Mouse (Mus musculus): ENCODE data around the gene Serpine2. TPM values are rescaled to one million over a fixed set of nuclear protein-coding genes. Genes with fewer than 3 reads are reported as not detected.

Gene Serpine2
- polyA plus RNA-seq (2014; fragmentation: Nextera tagmentation; extraction: Ambion mirVana), result 287 and 300 TPM in 2 replicates

DNA sequence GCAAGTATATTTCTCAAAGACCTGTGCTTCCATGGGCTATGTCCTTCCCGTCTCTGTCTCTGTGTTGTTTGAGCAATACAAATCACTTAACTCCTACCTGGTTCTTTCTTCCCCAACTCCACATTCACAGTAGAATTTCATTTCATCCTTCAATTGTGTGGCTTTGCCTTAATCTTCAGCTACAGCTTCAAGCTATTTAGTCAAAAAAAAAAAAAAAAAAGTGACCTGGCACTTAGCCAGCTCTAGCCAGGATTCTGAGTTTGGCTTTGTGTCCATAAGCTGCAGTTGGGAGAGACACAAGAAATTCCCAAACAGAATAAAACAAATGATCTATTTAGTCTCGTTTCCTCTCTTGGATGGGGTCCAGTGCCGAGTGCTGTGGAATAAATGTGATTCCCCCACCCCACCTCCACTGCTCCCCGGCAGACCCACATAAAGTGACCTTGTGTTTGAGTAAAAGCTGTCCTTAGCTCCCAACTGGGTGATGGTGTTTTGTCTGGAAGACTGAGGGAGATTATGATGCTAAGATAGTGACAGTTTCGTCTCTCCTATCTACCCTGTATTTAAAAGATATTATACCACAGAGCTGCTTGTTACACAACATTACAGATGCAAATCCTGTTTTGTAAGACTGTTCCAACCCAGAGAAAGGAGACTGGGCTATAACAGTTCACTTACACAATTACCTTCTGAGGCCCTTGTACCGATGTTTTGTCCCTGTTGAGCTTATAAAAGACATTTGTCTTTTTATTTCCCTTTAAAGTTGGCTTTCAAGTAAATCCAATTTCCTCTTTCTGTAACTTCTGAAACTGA lies at the start of gene Serpine2:
Gene Serpine2 (minus strand): TSS at position 51 of the 813 bp plus-strand sequence.
- peak; percentile 79 for DNase-seq (ENCODE audit: low spot score)
- no peak for ATAC-seq (ENCODE audit: low read depth)

GRCm38 (mm10) chr1:79907811-79908210 lies 46.8 kb upstream of the Serpine2 start:
- H3K27ac ChIP-seq (replicated peaks; ENCODE audit: low read depth, low read length), result no peak overlapping the region
- DNase-seq (ENCODE audit: low spot score), result peak; percentile 61
- peaks cover 7% of the 10 kb centered on the region; the same call in 1 of the 2 replicates for H3K9me3 ChIP-seq (ENCODE audit: control insufficient read depth, low read length)
- H3K4me1 ChIP-seq (ENCODE audit: control insufficient read depth, insufficient read depth, low read length), result no peaks in the 10 kb centered on the region
- 75% methylated on average over 4 of the region's 4 CpGs for WGBS
- no peak overlapping the region for H3K4me3 ChIP-seq (ENCODE audit: low read depth, low read length)
- no peaks in the 10 kb centered on the region for H3K27me3 ChIP-seq (replicated peaks; ENCODE audit: control insufficient read depth, insufficient read depth, low read length)
- H3K4me2 ChIP-seq (ENCODE audit: low read depth, low read length), result no peak overlapping the region
- H3K9ac ChIP-seq (ENCODE audit: low read depth, low read length), result no peak overlapping the region
- H3K36me3 ChIP-seq (ENCODE audit: control insufficient read depth, insufficient read depth, low read length), result no peaks in the 10 kb centered on the region
- no peak for ATAC-seq (ENCODE audit: low read depth)

More for the DNA sequence above, at the start of gene Serpine2:
- Histone ChIP-seq H3K4me2 (ENCODE audit: low read depth, low read length) (peak within 1 kb of the TSS; percentile 29; the same call in 1 of the 2 replicates), H3K4me3 (ENCODE audit: low read depth, low read length) (no peak within 1 kb of the TSS), H3K36me3 (ENCODE audit: control insufficient read depth, insufficient read depth, low read length) (no peaks in the 10 kb centered on the region), H3K27ac (replicated peaks; ENCODE audit: low read depth, low read length) (peak within 1 kb of the TSS; percentile 70), H3K4me1 (ENCODE audit: control insufficient read depth, insufficient read depth, low read length) (peaks cover 32% of the 10 kb centered on the region), H3K27me3 (replicated peaks; ENCODE audit: control insufficient read depth, insufficient read depth, low read length) (no peaks in the 10 kb centered on the region), H3K9me3 (ENCODE audit: control insufficient read depth, low read length) (no peaks in the 10 kb centered on the region), H3K9ac (ENCODE audit: low read depth, low read length) (0 out of 2 replicates have a peak within 1 kb of the TSS, but pooled peaks have one; percentile 14)
- 15% methylated on average over 6 of the region's 6 CpGs for WGBS

- DNase-seq (ENCODE audit: low spot score) (no peak), ATAC-seq (ENCODE audit: low read depth) (no peak)
- no peak overlapping the region for H3K4me2 ChIP-seq (ENCODE audit: low read depth, low read length)
- H3K27me3 ChIP-seq (replicated peaks; ENCODE audit: control insufficient read depth, insufficient read depth, low read length), result no peaks in the 10 kb centered on the region
- no peak overlapping the region for H3K4me3 ChIP-seq (ENCODE audit: low read depth, low read length)
- no peaks in the 10 kb centered on the region for H3K36me3 ChIP-seq (ENCODE audit: control insufficient read depth, insufficient read depth, low read length)
- H3K4me1 ChIP-seq (ENCODE audit: control insufficient read depth, insufficient read depth, low read length), result no peaks in the 10 kb centered on the region
- 46% methylated on average over 3 of the region's 3 CpGs for WGBS
- H3K9me3 ChIP-seq (ENCODE audit: control insufficient read depth, low read length), result no peaks in the 10 kb centered on the region
- no peak overlapping the region for H3K27ac ChIP-seq (replicated peaks; ENCODE audit: low read depth, low read length)
- no peak overlapping the region for H3K9ac ChIP-seq (ENCODE audit: low read depth, low read length)
Measured at GRCm38 (mm10) chr1:79905241-79905640, 44.3 kb upstream of the Serpine2 start.

- no peak overlapping the region for H3K4me2 ChIP-seq (ENCODE audit: low read depth, low read length)
- H3K27ac ChIP-seq (replicated peaks; ENCODE audit: low read depth, low read length), result no peak overlapping the region
- no peak overlapping the region for H3K4me3 ChIP-seq (ENCODE audit: low read depth, low read length)
- no peak for ATAC-seq (ENCODE audit: low read depth)
- H3K9me3 ChIP-seq (ENCODE audit: control insufficient read depth, low read length), result no peaks in the 10 kb centered on the region
- DNase-seq (ENCODE audit: low spot score), result no peak
- H3K36me3 ChIP-seq (ENCODE audit: control insufficient read depth, insufficient read depth, low read length), result no peaks in the 10 kb centered on the region
- 77% methylated on average over 2 of the region's 2 CpGs for WGBS
- no peaks in the 10 kb centered on the region for H3K27me3 ChIP-seq (replicated peaks; ENCODE audit: control insufficient read depth, insufficient read depth, low read length)
- no peak overlapping the region for H3K9ac ChIP-seq (ENCODE audit: low read depth, low read length)
- H3K4me1 ChIP-seq (ENCODE audit: control insufficient read depth, insufficient read depth, low read length), result no peaks in the 10 kb centered on the region
Measured at GRCm38 (mm10) chr1:79902901-79903300, 41.9 kb upstream of the Serpine2 start.

DNA sequence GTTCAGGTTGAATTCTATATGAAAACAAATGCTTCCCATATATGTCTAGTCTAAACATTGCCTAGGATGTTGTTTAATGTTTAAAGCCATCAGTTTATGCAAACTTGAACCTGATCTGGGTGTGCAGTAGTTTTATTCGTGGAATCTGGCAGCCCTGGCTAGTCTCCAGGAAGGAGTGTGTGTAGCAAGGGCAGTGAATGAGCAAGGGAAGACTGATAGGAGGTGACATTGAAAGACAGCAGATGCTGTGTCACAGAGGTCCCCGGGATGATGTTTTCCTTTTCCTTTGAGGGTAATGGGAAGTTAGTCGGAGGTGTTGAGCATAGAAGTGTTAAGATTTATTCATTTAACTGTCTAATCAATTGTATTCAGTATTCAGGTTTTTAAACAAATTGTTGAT lies 21.7 kb upstream of the Serpine2 start:
- WGBS, result 62% methylated on average over 3 of the region's 3 CpGs
- Histone ChIP-seq H3K4me3 (ENCODE audit: low read depth, low read length) (no peak overlapping the region), H3K27me3 (replicated peaks; ENCODE audit: control insufficient read depth, insufficient read depth, low read length) (no peaks in the 10 kb centered on the region), H3K4me1 (ENCODE audit: control insufficient read depth, insufficient read depth, low read length) (no peaks in the 10 kb centered on the region), H3K27ac (replicated peaks; ENCODE audit: low read depth, low read length) (no peak overlapping the region), H3K36me3 (ENCODE audit: control insufficient read depth, insufficient read depth, low read length) (no peaks in the 10 kb centered on the region), H3K9me3 (ENCODE audit: control insufficient read depth, low read length) (no peaks in the 10 kb centered on the region), H3K9ac (ENCODE audit: low read depth, low read length) (no peak overlapping the region), H3K4me2 (ENCODE audit: low read depth, low read length) (no peak overlapping the region)
- DNase-seq (ENCODE audit: low spot score) (no peak), ATAC-seq (ENCODE audit: low read depth) (no peak)

DNA sequence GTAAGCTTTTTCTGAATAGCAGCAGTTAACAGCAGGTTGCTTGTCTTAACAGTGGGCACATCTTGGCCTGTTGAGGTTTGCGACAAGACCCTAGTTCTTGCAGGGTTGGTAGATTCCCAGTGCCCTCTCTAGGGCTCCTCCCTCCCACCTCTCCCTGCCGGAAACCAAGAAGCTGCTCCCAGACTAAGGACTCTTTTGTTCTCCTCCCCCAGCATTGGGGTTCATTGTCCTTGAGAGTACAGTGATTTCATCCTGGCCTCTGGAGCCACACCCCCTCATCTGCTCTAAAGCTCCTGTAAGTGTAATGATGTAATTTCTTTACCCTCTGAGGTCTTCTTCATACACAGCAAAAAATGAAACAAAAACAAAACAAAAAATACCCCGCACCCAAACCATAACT lies 13.8 kb upstream of the Serpine2 start:
- Histone ChIP-seq H3K9me3 (ENCODE audit: control insufficient read depth, low read length) (no peaks in the 10 kb centered on the region), H3K4me1 (ENCODE audit: control insufficient read depth, insufficient read depth, low read length) (no peaks in the 10 kb centered on the region), H3K4me2 (ENCODE audit: low read depth, low read length) (no peak overlapping the region), H3K27ac (replicated peaks; ENCODE audit: low read depth, low read length) (no peak overlapping the region), H3K9ac (ENCODE audit: low read depth, low read length) (no peak overlapping the region), H3K36me3 (ENCODE audit: control insufficient read depth, insufficient read depth, low read length) (no peaks in the 10 kb centered on the region), H3K27me3 (replicated peaks; ENCODE audit: control insufficient read depth, insufficient read depth, low read length) (no peaks in the 10 kb centered on the region), H3K4me3 (ENCODE audit: low read depth, low read length) (no peak overlapping the region)
- no peak for DNase-seq (ENCODE audit: low spot score)
- ATAC-seq (ENCODE audit: low read depth), result no peak; the same call in 1 of the 2 replicates
- WGBS, result 64% methylated on average over 3 of the region's 3 CpGs

DNA sequence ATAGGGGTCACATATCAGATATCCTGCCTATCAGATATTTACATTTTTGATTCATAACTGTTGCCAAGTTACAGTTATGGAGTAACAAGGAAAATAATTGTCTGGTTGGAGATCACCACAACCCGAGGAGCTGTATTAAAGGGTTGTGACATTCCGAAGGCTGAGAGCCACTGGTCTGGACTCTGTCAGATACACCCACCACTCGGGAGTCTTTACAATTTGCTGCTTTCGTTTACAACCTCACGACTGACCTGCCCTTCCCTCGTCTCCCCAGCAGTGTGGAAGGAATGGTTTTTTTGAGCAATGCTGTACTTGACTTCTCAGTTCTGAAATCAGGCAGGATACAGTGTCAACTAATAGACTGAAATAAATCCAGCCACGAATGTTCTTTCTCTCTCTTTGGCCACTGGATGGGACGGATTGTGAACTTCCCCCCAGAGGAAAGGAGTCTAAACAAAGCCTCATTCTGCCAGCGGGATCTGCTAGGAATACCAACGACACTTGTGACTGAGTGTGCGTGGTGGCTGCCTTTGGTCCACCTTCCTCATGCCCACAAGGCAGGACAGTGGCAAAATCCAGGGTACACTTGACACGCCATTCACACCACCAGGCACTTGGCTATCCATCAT lies 455 bp downstream of the Serpine2 start:
- DNase-seq (ENCODE audit: low spot score), result peak; percentile 24
- no peaks in the 10 kb centered on the region for H3K27me3 ChIP-seq (replicated peaks; ENCODE audit: control insufficient read depth, insufficient read depth, low read length)
- ATAC-seq (ENCODE audit: low read depth), result no peak
- peak overlapping the region; percentile 16; the same call in 1 of the 2 replicates for H3K27ac ChIP-seq (replicated peaks; ENCODE audit: low read depth, low read length)
- 0 out of 2 replicates have a peak overlapping the region, but pooled peaks have one; percentile 29 for H3K4me2 ChIP-seq (ENCODE audit: low read depth, low read length)
- H3K36me3 ChIP-seq (ENCODE audit: control insufficient read depth, insufficient read depth, low read length), result no peaks in the 10 kb centered on the region
- 0 out of 2 replicates have a peak overlapping the region, but pooled peaks have one; percentile 14 for H3K9ac ChIP-seq (ENCODE audit: low read depth, low read length)
- WGBS, result 36% methylated on average over 12 of the region's 12 CpGs
- H3K9me3 ChIP-seq (ENCODE audit: control insufficient read depth, low read length), result no peaks in the 10 kb centered on the region
- no peak overlapping the region for H3K4me3 ChIP-seq (ENCODE audit: low read depth, low read length)
- peaks cover 32% of the 10 kb centered on the region for H3K4me1 ChIP-seq (ENCODE audit: control insufficient read depth, insufficient read depth, low read length)

GRCm38 (mm10) chr1:79859975-79860374 lies 1.0 kb downstream of the Serpine2 start:
- WGBS, result 73% methylated on average over 5 of the region's 5 CpGs
- Histone ChIP-seq H3K27me3 (replicated peaks; ENCODE audit: control insufficient read depth, insufficient read depth, low read length) (no peaks in the 10 kb centered on the region), H3K36me3 (ENCODE audit: control insufficient read depth, insufficient read depth, low read length) (no peaks in the 10 kb centered on the region), H3K9me3 (ENCODE audit: control insufficient read depth, low read length) (no peaks in the 10 kb centered on the region), H3K27ac (replicated peaks; ENCODE audit: low read depth, low read length) (no peak overlapping the region), H3K9ac (ENCODE audit: low read depth, low read length) (no peak overlapping the region), H3K4me2 (ENCODE audit: low read depth, low read length) (no peak overlapping the region), H3K4me3 (ENCODE audit: low read depth, low read length) (no peak overlapping the region), H3K4me1 (ENCODE audit: control insufficient read depth, insufficient read depth, low read length) (peaks cover 32% of the 10 kb centered on the region)
- ATAC-seq (ENCODE audit: low read depth), result no peak
- no peak for DNase-seq (ENCODE audit: low spot score)
